Mouse (Mus musculus): ENCODE measurements at regions not wholly inside any gene's neighbourhood (a gene's known extent, or its start where the extent isn't known, plus 50 kb on each side); places are given as distances from the start of the nearest gene placed in this dataset.
A peak's percentile ranks its signal among the peaks of the same experiment; 100 is the strongest.

DNA sequence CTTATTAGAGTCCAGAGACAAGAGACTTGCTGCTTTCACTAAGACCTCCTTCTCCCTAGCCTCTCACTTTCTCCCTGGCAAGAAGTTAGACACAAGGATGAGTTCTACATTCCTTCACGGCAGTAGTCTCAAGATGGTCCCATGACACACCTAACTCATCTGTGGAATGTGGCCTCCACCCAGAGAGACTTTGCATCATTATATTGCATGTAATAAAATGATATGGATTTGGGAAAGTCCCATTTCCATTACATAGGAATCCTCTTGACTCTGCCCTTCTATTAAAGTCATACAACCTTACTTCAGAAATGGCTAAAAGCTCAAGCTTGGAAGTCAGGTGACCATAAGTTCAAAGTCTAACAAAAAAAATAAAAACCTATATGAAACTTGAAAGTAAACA lies 165.4 kb downstream of the Atp6ap1l start:
- no peak for DNase-seq (ENCODE audit: low read depth, low spot score)

DNA sequence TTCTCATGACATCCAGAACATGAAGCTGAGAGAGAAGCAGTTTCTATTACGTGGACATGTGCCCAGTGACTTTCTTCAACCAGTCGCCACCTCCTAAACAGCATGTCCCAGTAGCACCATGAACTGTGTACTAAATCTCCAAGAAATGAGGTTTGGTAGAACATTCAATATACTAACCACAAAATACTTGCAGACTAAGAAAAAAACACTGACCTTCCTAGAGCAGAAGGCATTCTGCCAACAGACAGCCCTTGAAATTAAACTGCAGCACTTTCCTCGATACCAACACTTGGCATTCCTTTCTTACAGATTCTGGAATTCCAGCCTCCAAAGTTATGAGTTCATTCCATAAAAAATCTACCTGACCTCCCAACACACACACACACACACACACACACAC lies 166.6 kb downstream of the Atp6ap1l start:
- DNase-seq (ENCODE audit: low read depth, low spot score), result no peak

DNA sequence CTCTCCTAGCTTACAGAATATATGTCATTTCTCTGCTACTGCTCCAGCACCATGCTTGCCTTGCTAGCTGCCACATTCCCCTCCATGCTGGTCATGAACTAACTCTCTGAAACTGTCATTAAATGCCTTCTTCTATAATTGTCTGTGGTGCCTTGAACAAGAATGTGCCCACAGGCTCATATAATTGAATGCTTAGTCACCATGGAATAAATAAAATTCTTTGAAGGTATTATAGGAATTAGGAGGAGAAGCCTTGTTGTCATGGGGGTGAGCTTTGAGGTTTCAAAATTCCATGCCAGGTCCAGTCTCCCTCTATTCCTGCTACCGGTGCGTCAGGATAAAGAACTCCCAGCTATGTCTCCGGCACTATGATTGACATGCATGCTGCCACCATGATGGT lies 171.9 kb downstream of the Atp6ap1l start:
- no peak for DNase-seq (ENCODE audit: low read depth, low spot score)

DNA sequence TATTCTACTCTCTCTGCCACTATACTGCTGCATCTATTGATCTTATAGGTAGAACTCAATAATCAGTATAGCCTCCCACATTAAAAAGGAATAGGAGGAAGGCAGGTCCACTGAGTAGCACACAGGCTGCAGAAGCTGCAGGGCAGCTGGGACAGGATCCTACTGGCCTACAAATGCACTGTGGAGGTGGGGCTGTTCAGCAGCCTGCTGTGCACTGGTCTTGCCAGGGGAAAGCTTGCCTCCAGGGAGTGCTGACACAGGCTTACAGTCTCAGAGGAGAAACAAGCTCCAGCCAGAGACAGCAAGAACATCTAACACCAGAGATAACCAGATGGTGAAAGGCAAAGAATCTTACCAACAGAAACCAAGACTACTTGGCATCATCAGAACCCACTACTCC lies 176.1 kb downstream of the Atp6ap1l start:
- DNase-seq (ENCODE audit: low read depth, low spot score), result no peak

DNA sequence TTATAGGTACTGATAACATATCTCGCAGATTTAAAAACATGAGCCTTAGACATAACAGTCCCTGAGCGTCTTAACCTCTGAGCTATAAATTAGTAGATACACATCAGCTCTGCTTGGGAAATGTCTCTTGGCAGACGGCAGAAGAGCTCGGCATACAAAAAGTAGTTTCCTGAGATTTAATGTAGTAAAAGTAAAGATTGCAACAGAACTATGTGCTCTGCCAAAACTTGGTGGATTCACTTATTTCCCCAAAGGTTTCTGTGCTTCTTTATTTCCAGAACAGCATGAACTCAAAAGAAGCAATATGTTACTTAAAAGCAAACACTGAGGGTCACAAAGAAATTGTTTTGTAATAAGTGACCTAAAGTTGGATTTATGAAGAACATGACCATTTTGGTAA lies 177.3 kb downstream of the Atp6ap1l start:
- DNase-seq (ENCODE audit: low read depth, low spot score), result no peak

DNA sequence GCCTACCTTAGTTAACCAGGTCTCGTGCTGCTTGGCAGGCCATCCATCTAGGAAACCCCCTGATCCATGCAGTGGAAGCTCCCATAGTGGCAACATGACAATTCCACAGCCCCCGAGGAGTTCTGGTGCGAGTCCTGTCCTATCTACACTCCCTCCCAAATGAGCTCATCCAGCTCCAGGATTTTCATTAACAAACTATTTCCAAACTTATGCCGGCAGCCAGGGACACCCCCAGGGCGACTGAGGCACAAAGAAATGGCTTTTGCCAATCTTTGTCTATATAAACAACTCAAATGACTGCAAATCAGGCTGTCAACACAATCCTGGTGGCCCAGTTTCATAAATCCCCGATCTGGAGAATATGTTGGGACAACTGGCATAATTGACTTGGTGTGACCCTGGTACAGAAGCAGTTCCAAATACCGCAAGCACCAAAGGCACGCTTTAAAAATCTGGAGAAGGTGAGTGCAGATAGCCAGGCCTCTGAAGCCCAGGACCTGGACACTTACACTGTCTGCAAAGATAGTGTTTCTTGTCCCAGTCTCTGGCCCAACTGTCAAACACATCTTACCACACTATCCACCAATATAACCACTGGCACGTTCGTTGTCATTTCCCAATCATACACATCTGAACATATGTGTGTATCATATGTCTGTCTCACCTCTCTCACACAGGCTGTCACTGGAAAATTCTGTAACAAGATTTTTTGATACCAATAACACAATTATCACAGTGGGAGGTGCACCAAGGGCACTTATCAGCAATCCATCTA lies 179.9 kb downstream of the Atp6ap1l start:
- DNase-seq (ENCODE audit: low read depth, low spot score), result no peak

DNA sequence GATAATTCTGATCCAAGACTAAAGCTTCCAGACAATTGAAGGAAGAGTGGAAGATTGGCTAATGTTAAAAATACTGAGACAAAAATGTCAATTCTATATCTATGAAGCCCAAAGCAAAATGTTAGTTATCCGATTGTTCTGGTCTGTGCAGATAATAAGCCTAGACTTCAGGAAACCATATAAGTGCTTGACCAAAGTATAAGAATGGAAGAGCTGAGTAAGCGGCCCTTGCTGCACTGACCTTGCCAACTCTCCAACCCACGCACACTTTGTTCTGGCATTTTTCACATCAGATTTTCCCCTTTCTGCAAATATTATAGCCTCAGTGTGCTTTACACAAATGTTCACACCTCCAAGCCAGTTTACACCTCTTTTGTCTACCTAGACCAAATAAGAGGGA lies 180.6 kb downstream of the Atp6ap1l start:
- DNase-seq (ENCODE audit: low read depth, low spot score), result no peak

DNA sequence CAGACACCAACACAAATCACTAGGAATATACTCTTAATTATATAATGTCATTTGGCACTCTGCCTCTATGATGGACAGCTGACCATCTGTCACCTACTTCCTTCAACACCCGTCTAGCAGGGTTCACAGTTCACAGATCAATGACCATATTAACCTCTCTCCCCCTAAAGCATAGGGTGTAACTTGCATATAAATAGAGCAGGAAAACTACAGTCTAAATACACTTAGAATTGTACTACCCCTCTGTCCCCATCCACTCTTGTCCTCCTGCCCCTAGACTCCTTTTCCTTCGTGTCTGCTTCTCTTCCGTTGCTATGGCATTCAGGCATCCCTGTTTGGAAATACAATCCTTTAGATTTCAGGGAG lies 181.6 kb downstream of the Atp6ap1l start:
- no peak for DNase-seq (ENCODE audit: low read depth, low spot score)

DNA sequence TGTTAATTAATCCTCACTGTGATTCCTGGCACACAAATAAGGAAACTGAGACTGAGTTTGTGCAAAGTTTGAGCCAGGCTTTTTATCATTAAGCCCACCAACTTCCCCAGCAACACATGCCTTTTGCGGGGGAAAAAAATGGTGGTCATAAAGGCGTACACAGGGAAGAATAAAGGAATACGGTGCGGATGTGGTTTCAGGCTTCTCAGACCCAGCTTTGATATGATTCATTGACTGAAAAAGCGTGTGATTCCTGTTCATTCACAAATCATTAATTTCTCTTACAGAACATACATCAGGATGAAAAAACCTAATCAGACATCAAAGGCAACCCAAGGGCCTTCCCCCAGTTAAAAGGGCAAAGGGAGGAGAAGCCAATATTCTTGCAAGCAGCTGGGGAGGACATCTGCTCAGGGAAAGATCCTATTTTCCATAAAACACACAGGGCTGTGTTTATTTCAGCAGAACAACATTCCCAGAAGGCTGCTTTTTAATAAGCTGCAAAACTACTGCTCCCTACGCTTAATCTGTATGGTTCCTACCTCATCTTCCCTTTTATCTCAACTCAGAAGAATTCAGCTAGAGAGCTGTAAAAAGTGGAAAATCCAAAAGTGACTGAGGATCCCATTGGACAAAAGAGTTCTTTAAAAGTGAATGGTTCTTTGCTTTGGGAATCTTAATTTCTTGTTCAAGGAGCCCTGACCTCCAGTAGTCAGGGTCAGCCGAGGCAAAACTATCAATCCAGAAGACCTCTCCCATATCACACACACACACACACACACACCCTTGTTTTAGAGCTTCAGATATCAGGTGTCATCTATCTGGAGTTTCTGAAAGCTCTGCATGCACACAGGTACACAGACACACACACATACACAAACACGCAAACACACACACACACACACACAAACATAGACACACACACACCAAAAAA lies 182.3 kb downstream of the Atp6ap1l start:
- DNase-seq (ENCODE audit: low read depth, low spot score), result no peak

DNA sequence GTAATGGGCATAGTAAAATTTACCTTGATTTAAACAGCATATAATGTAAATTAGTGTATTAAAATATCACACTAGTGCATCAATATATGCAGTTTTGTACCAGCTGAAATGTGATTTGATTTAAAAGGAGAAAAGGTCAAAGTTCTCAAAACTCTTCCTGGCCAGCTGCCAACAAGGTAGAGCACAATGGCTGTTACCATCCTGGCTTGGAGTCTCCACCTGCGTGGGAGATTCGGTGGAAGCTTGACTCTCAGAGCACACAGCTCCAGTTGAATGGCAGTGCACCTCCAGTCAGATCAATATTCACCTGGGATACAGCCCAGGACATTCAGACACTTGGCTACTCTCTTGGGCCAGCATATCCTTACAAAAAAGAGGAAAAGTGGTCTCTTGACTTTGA lies 220.8 kb downstream of the Atp6ap1l start:
- no peak for DNase-seq (ENCODE audit: low read depth, low spot score)

DNA sequence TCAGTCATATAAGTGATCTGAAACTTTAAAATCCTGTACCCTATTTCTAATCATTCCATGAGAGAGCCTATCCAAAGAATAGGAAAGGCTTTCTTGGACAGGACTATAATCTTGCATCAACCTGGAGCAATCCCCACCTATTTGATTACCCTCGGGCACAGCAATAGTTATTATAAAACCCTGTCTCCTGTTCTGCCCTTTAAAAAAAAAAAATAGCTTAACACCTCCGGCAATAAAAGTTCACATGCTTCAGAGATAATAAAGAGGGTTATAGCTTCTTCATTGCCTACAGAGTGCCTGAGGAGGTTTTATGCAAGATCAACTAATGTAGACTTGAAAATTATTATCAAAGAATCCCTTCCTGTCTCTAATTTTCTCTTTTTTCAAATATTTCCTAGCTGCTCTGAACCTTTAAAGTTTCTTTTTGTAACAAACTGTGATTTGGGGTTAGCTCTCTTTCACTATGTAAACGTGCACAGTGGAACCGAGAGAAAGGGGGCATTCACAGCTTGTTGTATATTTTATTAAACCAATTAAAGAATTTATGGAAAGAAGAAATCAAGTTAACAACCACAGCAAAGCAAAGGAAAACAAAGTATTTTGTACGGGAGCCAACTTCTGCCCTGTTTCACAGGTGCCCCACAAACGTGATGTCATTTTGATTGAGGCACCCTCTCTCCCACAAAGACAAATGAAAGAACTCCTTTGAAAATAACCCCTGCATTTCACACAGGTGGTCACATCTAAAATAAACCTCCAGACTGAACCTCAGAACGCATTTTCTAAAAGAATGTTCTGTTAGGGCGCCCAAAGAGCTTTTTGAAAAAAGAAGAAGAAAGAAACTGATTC lies 225.8 kb downstream of the Atp6ap1l start:
- no peak for DNase-seq (ENCODE audit: low read depth, low spot score)

DNA sequence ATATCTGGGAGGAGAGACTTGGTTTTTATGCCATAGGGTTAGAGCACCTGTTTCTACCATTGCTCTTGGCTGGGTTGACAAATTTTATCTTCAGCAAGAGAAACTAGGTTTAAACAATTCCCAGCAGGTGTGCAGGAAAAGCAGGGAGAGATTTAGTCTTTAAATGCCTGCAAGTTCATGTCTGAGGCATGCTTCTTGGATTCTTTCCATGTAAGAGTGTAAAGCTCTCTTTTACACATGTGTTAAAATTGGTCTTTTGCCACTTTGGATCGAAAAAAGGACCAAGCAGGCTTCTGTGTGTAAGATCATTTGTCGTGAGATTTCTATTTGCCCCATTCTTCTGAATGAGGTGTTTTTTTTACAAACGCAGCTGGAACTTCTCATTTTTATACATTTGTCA lies 231.3 kb downstream of the Atp6ap1l start:
- DNase-seq (ENCODE audit: low read depth, low spot score), result no peak

DNA sequence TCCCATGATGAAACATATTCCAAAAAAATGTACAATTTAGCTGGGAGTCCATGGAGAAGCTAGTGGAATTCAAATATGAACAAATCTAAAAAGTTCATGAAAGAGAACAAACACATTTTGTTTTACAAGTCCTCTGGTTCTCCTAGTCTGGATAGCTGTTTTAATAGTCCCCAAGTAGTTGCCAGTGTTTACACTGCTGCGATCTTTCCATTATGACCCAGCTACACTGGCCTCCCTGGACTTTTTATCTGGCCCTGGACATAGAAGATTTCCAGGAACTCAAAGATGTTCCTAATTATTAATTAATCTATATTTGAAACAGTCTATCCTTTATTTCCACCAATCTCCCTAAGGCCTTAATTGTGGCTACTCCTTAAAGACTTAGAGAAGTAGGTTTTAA lies 232.1 kb downstream of the Atp6ap1l start:
- DNase-seq (ENCODE audit: low read depth, low spot score), result no peak

DNA sequence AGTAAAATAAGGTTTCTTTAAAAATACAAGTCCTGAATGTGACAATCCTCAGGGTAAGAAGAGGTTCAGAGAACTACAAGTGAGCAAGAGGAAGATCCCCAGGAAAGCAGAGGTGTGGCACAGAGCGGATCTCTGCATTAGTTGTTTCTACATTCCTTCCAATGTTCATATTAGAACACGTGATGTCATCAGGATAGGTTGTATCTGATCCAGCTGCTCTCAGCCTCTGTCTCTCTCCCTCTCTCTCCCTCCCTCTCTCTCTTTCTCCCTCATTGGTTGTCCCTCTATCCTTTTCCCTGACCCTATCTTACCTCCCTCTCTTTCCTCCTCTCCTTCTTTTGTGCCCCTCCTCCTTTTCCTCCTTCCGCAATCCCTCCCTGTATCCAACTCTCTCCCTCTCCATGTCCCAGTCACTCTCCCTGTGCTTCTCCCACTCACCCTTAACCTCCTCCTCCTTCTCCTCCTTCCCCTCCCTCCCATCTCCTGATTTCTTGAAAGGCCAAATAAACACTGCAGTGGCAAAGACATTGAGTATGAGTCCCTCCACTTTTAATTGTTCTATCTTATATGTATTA lies 243.5 kb downstream of the Atp6ap1l start:
- DNase-seq (ENCODE audit: low read depth, low spot score), result no peak

DNA sequence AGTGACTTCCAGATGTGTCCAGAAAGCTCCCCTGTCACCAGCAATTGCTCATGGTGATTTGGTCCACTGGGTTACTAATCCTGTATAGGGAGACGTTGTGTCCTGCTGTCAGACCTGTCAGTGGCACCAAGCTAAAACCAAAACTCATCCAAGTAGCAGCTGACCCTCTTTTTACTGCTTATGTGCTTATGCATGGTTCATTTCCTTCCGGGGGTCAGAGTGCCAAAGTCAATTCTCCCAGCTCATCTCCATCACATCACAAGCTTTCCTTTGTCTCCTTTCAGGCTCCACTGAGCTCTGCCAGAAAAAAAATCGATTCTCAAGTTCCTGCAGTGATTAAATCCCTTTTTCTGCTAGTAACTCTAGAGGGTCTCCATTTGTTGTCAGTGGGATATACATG lies 244.2 kb downstream of the Atp6ap1l start:
- no peak for DNase-seq (ENCODE audit: low read depth, low spot score)

DNA sequence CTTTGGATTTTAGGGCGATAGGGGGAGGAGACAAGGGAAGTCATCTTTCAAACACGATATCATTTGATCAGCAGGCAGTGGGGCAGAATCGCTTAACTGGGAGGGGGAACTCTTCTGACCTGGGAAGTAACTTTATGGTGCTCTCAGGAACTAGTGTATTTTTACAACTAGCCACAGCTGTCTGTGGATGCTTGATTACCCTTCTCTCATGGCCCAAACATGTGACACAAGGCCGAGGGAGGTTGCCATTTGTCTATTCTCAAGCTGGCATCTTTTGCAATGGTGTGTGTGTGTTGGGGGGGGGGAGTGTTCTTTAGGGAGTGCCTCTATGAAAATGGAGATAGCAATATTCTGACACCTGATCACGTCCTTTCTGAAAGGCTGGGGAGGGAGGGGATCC lies 246.1 kb downstream of the Atp6ap1l start:
- no peak for DNase-seq (ENCODE audit: low read depth, low spot score)

DNA sequence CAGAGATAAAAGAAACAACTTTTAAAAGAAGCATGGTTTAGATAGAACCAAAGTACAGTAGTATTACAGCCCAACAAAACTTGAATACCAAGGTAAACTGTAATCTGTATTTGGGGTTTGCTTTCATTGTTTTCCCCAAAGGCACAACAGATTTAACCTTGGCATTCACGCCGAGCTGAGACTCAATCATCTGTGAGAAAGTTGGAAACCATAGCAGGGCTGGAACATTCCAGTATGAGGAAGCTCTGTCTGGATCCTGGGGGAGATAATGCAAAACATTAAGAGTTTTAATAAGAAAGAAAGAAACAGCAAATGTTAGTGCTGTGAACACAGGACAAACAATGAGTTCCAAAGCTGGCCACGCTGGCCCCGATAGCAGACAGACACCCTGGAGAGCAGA lies 258.8 kb downstream of the Atp6ap1l start:
- no peak for DNase-seq (ENCODE audit: low read depth, low spot score)

DNA sequence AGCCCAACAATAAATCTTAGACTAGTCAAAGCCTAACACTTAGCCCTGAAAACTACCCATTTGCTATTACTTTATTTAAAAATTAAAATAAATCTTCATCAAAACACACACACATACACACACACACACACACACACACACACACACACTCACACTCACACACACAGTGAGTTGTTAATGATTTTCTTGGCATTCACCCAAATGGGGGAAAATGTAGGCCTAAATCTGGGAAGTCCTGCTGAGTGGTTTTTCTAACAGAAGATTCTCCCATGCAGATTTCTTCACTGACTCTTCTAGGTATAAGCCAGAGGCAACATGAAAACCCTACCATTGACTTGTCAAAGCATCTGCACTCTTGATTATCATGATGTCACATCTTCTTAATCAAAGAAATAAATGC lies 260.9 kb downstream of the Atp6ap1l start:
- no peak for DNase-seq (ENCODE audit: low read depth, low spot score)

DNA sequence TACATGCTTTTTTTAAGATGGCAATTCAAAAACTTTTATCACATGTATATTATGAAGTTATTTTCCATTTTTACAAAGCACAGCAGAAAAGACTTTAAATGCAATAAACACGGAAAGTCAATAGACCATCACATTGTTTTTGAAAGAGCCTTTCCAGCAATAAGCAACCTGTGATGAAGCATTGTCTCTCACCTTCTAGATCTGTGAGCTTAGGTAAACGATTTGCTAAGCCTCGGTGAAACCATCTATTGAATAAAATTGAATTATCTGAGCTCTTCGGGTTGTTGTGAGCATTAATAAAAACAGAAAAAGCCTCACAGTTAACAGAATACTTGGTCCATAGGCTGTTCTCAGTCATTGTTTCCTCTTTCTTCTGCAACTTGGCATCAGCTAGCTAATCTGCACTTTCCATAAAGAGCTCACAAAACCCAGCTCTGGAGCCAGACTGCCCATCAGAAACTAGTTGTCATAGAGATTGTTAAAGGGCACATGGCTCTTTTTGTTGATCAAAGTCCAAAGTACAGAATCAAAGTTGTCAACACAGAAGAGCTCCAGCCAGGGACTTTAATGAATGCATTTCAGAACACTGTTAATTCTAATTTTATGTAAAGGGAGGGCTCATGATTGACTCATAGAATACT lies 261.5 kb downstream of the Atp6ap1l start:
- DNase-seq (ENCODE audit: low read depth, low spot score), result no peak

DNA sequence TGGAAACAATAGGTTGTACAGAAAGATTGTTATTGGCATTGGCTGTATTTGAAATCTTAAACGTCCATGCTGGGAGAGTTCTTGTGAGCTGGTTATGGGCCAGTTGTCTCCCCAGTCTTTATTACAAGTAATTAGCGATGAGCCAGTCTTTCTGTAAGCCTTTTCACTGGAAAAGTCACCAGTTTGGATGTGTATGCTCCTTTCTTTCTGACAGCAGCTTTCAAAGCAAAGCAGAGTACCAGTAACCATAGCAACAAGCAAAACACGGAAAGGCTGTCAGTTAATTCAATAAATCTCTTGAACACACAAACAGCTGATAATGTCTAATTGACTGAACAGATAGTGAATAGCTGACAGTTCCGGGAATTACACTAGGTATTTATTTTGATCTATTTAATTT lies 262.0 kb downstream of the Atp6ap1l start:
- DNase-seq (ENCODE audit: low read depth, low spot score), result peak; percentile 22

DNA sequence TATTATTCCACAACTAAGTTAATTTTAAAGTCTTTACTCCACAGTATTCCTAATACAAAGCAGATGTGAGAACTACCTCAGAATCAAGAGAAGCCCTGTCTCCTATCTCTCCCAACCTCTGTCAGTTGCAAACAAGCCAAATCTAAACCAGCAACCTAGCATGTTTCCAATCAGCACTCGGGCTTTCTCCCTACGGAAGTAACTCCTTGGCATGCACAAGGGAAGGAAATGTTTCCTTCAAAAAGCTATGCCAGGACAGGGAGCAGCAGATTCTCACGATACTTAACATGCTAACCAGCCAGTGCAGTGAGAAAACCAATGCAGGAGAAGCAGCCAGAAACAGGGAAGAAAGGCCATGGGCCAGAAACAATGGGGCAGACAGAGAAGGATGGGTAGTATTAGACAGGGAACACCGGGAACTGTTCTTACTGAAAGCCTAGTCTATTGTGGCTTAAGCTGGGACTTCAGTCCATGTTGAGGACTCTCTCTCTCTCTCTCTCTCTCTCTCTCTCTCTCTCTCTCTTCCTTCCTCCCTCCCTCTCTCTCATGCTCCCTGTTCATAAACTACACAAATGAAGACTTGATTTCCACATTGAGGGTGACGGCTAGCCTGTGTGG lies 262.8 kb downstream of the Atp6ap1l start:
- no peak for DNase-seq (ENCODE audit: low read depth, low spot score)

Data from telencephalon, adult 2 months (tissue).